Mouse (Mus musculus) olfactory bulb, adult 2 months (tissue): ENCODE results near the gene Naa50.

Source experiments
- CTCF ChIP-seq: fragments of 200-500 bp; IDR thresholded peaks from 2 replicates; pipeline ENCODE4 v1.5.1; 2012; ENCODE audit warnings: low read depth, mild to moderate bottlenecking, low read length, moderate library complexity; ENCODE audit not compliant: insufficient read depth
- POLR2A ChIP-seq: fragments of 200-500 bp; IDR thresholded peaks from 2 replicates; pipeline ENCODE4 v1.6.1; 2012; ENCODE audit warnings: mild to moderate bottlenecking, low read depth, low read length, moderate library complexity; ENCODE audit not compliant: insufficient read depth

- no peak for TF ChIP-seq CTCF
- no peak for TF ChIP-seq POLR2A
These were observed 60.5 kb downstream of the Naa50 start for GRCm38 (mm10) chr16:44200146-44200545.
